ENCODE assay signal across 24 mouse cellular contexts in the genomic region with DNA sequence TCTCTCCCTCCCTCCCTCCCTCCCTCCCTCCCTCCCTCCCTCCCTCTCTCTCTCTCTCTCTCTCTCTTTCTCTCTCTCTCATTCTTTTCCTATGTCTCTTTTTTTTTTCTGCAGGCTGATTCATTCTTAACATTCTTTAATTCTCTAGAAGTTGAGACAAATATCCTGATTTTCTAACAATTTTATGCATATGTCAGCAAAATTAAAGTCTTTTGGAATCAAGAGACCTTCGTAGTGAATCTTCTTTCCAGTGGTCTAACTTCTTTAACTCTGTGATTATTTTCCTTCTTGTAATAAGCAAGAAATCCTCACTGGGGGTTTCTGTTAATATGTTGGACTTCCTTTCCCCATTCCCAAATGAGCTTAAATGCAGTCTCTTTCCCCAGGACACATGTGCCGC.
"Had no signal": no experiment of that assay in that cellular context is flagged by ENCODE, and none has a peak within 500 bp of the region (broad histone marks: within the 10 kb centered on the region; RNA-seq: fewer than 3 reads in every experiment).

No protein-coding gene starts in this region.

- H3K36me3 ChIP-seq: embryonic facial prominence, embryonic 10.5 days; embryonic facial prominence, embryonic 12.5 days; embryonic facial prominence, embryonic 13.5 days; embryonic facial prominence, embryonic 15.5 days; forebrain, embryonic 10.5 days; forebrain, embryonic 12.5 days; forebrain, embryonic 15.5 days; heart, embryonic 10.5 days had no signal

- DNase-seq: cerebellum, postnatal 10 days; cerebellum, postnatal 14 days; cerebellum, postnatal 25 days; cerebellum, postnatal 36 days; embryo, embryonic 11 days; forebrain, postnatal 0 days; gastrocnemius, adult 2 months; gastrocnemius, postnatal 10 days; gastrocnemius, postnatal 14 days; gastrocnemius, postnatal 25 days; gastrocnemius, postnatal 36 days; heart, adult 11 months; heart, adult 18-20 months; heart, adult 2 months had no signal

- H3K4me3 ChIP-seq: embryonic facial prominence, embryonic 10.5 days; embryonic facial prominence, embryonic 12.5 days; embryonic facial prominence, embryonic 13.5 days; embryonic facial prominence, embryonic 15.5 days; erythroblast, embryonic 14.5 days; forebrain, embryonic 10.5 days; forebrain, embryonic 12.5 days; forebrain, embryonic 13.5 days; forebrain, embryonic 15.5 days; gastrocnemius, adult 2 months; heart, adult 2 months; heart, embryonic 10.5 days had no signal

- H3K9ac ChIP-seq: embryonic facial prominence, embryonic 12.5 days; embryonic facial prominence, embryonic 13.5 days; embryonic facial prominence, embryonic 15.5 days; forebrain, embryonic 12.5 days; forebrain, embryonic 13.5 days; forebrain, embryonic 15.5 days; forebrain, postnatal 0 days had no signal

- H3K27ac ChIP-seq: embryonic facial prominence, embryonic 10.5 days; embryonic facial prominence, embryonic 12.5 days; embryonic facial prominence, embryonic 13.5 days; embryonic facial prominence, embryonic 15.5 days; forebrain, embryonic 10.5 days; forebrain, embryonic 12.5 days; forebrain, embryonic 13.5 days; forebrain, embryonic 15.5 days; gastrocnemius, adult 2 months; heart, adult 2 months; heart, embryonic 10.5 days had no signal

- H3K4me2 ChIP-seq: embryonic facial prominence, embryonic 12.5 days; embryonic facial prominence, embryonic 13.5 days; embryonic facial prominence, embryonic 15.5 days; forebrain, embryonic 12.5 days; forebrain, embryonic 13.5 days; forebrain, embryonic 15.5 days had no signal

- H3K4me1 ChIP-seq: embryonic facial prominence, embryonic 10.5 days; embryonic facial prominence, embryonic 12.5 days; embryonic facial prominence, embryonic 13.5 days; embryonic facial prominence, embryonic 15.5 days; forebrain, embryonic 10.5 days; forebrain, embryonic 12.5 days; forebrain, embryonic 13.5 days; forebrain, embryonic 15.5 days; heart, embryonic 10.5 days had no signal

- H3K9me3 ChIP-seq: embryonic facial prominence, embryonic 10.5 days; embryonic facial prominence, embryonic 12.5 days; embryonic facial prominence, embryonic 13.5 days; embryonic facial prominence, embryonic 15.5 days; forebrain, embryonic 10.5 days; forebrain, embryonic 12.5 days; forebrain, embryonic 13.5 days; forebrain, embryonic 15.5 days; heart, embryonic 10.5 days had no signal

- H3K27me3 ChIP-seq: embryonic facial prominence, embryonic 12.5 days; embryonic facial prominence, embryonic 13.5 days; embryonic facial prominence, embryonic 15.5 days; forebrain, embryonic 12.5 days; forebrain, embryonic 13.5 days; forebrain, embryonic 15.5 days had no signal
